Mouse (Mus musculus): ENCODE measurements at regions not wholly inside any gene's neighbourhood (a gene's known extent, or its start where the extent isn't known, plus 50 kb on each side); places are given as distances from the start of the nearest gene placed in this dataset.

- TF ChIP-seq CTCF (IDR thresholded peaks at IDR 0.05; ENCODE audit: low read depth, low read length), result no peak
- no peak for TF ChIP-seq POLR2A (IDR thresholded peaks at IDR 0.05; ENCODE audit: borderline replicate concordance, low read depth, low read length)
Observed at GRCm38 (mm10) chr10:67689944-67690670, 141.4 kb upstream of the Ado start.

All from bone marrow macrophage, adult 2 months (primary cell).